Mouse (Mus musculus) left cerebral cortex, adult 6 months (tissue): Measurements from ENCODE around the gene C130060K24Rik. TPM values are rescaled to one million over a fixed set of nuclear protein-coding genes. Genes with fewer than 3 reads are reported as not detected.

ENCODE experiments used
- long read RNA-seq, 2 experiments: library from polyadenylated mRNA; unstranded; transcript quantifications; one replicate each; pipeline ENCODE4 v2.0.0; 2019 to 2020
- polyA plus RNA-seq: library from polyadenylated mRNA; unstranded; fragments of <200 nt; fragmentation: Nextera tagmentation; gene quantifications from 2 replicates; pipeline ENCODE4 v1.2.3, GENCODE M21; 2021

Gene C130060K24Rik
- polyA plus RNA-seq = 0.50 and 0.61 TPM in 2 replicates
- long read RNA-seq, experiment 1, partial matches to known transcripts = 1 of 4 reads
- long read RNA-seq, experiment 1, other reads (novel, unspliced or antisense) = 1 of 4 reads
- long read RNA-seq, experiment 2, partial matches to known transcripts = 0 of 1 reads
- long read RNA-seq, experiment 2, other reads (novel, unspliced or antisense) = 1 of 1 reads

GRCm38 (mm10) chr6:65380918-65381772 is at the start of gene C130060K24Rik:
C130060K24Rik (plus strand) TSS chr6:65381105.

Other genes starting within 250 kb of the C130060K24Rik start
- 3.6 and 5.5 TPM in 2 replicates for gene Hpgds, start 236.2 kb upstream of the C130060K24Rik start, polyA plus RNA-seq
- gene Tnip3, start 144.2 kb downstream of the C130060K24Rik start, polyA plus RNA-seq = 0.04 TPM in 1 of 2 replicates, not detected in the other